Mouse (Mus musculus) testis, adult 2 months (tissue): ENCODE data around the gene Eef1g. TPM values are rescaled to one million over a fixed set of nuclear protein-coding genes. Genes with fewer than 3 reads are reported as not detected.

Experiments
- H3K27ac ChIP-seq: fragments of 200-500 bp; 2 replicates; pipeline ENCODE4 v1.5.1; 2012; ENCODE audit warnings: low read depth, low read length; ENCODE audit not compliant: control insufficient read depth, insufficient read depth
- H3K27me3 ChIP-seq: fragments of 200-500 bp; 2 replicates; pipeline ENCODE4 v1.6.1; 2012; ENCODE audit warnings: mild to moderate bottlenecking, low read length, moderate library complexity; ENCODE audit not compliant: control insufficient read depth, insufficient read depth
- H3K36me3 ChIP-seq: fragments of 200-500 bp; 2 replicates; pipeline ENCODE4 v1.6.1; 2012; ENCODE audit warnings: mild to moderate bottlenecking, low read length; ENCODE audit not compliant: control insufficient read depth, insufficient read depth
- H3K4me1 ChIP-seq: fragments of 200-500 bp; 2 replicates; pipeline ENCODE4 v1.6.1; 2012; ENCODE audit warnings: low read length; ENCODE audit not compliant: control insufficient read depth, insufficient read depth
- H3K4me3 ChIP-seq: fragments of 200-500 bp; 2 replicates; pipeline ENCODE4 v1.5.1; 2012; ENCODE audit warnings: low read depth, mild to moderate bottlenecking, low read length, moderate library complexity, mixed read lengths; ENCODE audit not compliant: control insufficient read depth
- CTCF ChIP-seq: fragments of 200-500 bp; IDR thresholded peaks from 2 replicates; pipeline ENCODE4 v1.5.1; 2012; ENCODE audit warnings: low read depth, mild to moderate bottlenecking, inconsistent platforms, low read length, moderate library complexity; ENCODE audit not compliant: control insufficient read depth, insufficient read depth, insufficient replicate concordance
- POLR2A ChIP-seq: fragments of 200-500 bp; IDR thresholded peaks from 2 replicates; pipeline ENCODE4 v1.6.1; 2012; ENCODE audit warnings: low read depth, mild to moderate bottlenecking, inconsistent platforms, low read length, moderate library complexity; ENCODE audit not compliant: control insufficient read depth
- polyA plus RNA-seq: library from polyadenylated mRNA; depleted of rRNA; stranded (reverse); fragments of >200 nt; gene quantifications from 2 replicates; pipeline ENCODE4 v1.2.3, GENCODE M21; 2012

Gene Eef1g
- polyA plus RNA-seq, 1 experiment, result 506 TPM

GRCm38 (mm10) chr19:8941136-8941514, 25.7 kb upstream of the Eef1g start:
- H3K27ac ChIP-seq, result peak overlapping the region; percentile 74

DNA sequence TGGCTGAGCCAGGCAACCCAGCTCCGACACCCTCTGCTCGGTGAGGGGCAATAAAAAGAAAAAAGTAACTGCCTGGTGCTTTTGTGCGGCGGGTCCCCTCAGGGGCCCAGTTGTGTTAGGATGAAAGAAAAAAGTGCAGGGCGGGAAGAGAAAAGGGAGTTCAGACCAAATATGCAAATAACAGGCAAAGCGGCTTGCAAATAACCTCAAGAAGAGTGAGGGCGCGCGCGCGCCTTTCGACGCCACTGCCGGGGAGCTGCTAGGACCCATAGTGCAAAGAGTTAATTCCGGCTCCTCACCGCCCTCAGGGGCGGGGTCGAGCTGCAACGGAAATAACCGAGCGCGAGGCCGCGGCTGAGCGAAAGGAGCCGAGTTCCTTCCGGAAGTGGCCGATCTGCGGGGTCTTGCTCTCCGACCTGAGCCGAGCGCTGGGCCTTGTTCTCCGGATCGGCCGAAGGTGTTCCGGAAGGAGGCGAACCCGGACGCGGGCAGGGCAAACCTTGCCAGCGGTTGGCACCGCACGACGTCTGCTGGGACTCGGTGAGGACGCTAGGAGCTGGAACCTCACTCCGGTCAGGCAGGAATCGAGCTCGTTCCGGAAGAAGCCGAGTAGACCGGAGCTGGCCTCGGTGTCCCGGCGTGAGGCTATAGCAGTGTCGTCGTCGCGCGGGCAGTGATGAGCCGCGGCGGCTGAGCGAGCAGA, 25.2 kb upstream of the Eef1g start, which contains the start of gene Mta2:
Mta2 (plus strand) TSS at position 361 of the 703 bp plus-strand sequence.
- H3K36me3 ChIP-seq, result peaks cover 4% of the 10 kb centered on the region

More at GRCm38 (mm10) chr19:8941136-8941514, 25.7 kb upstream of the Eef1g start:
- Histone ChIP-seq H3K36me3 (no peaks in the 10 kb centered on the region; the same call in 1 of the 2 replicates), H3K27me3 (no peaks in the 10 kb centered on the region), H3K4me3 (peak overlapping the region; percentile 98), H3K4me1 (peaks cover 15% of the 10 kb centered on the region)
- TF ChIP-seq CTCF (no peak), POLR2A (no peak)

GRCm38 (mm10) chr19:8942276-8942964, 24.4 kb upstream of the Eef1g start:
- Histone ChIP-seq H3K36me3 (peaks cover 7% of the 10 kb centered on the region), H3K4me3 (peak overlapping the region; percentile 98), H3K27me3 (no peaks in the 10 kb centered on the region), H3K27ac (peak overlapping the region; percentile 99), H3K4me1 (peaks cover 15% of the 10 kb centered on the region)
- TF ChIP-seq CTCF (no peak), POLR2A (no peak)

More for the DNA sequence above, 25.2 kb upstream of the Eef1g start, which contains the start of gene Mta2:
- TF ChIP-seq POLR2A (peak; percentile 72), CTCF (no peak)
- Histone ChIP-seq H3K27ac (peak within 1 kb of the TSS; percentile 99), H3K4me3 (peak within 1 kb of the TSS; percentile 98), H3K27me3 (no peaks in the 10 kb centered on the region), H3K4me1 (peaks cover 15% of the 10 kb centered on the region)

DNA sequence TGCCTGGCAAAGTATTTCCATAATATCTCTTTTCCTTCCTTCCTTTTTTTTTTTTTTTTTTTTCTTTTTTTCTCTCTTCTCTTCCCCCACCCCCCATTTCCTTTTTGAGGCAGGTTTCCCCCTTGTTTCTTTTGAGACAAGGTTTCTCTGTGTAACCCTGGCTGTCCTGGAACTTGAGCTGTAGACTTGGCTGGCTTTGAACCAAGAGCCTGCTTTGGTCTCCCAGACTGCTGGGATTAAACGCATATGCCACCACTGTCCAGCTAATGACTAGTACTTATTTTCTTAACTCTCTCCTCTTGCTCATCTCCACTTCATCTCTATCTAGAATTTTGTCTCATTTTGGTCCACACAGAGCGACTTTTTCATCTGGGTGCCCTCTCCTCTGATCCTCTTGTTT, 23.8 kb upstream of the Eef1g start:
- peaks cover 9% of the 10 kb centered on the region for H3K36me3 ChIP-seq
- no peak for TF ChIP-seq CTCF
- no peak for TF ChIP-seq POLR2A
- H3K27ac ChIP-seq, result no peak overlapping the region
- peaks cover 15% of the 10 kb centered on the region for H3K4me1 ChIP-seq
- H3K4me3 ChIP-seq, result peak overlapping the region; percentile 98
- H3K27me3 ChIP-seq, result no peaks in the 10 kb centered on the region

DNA sequence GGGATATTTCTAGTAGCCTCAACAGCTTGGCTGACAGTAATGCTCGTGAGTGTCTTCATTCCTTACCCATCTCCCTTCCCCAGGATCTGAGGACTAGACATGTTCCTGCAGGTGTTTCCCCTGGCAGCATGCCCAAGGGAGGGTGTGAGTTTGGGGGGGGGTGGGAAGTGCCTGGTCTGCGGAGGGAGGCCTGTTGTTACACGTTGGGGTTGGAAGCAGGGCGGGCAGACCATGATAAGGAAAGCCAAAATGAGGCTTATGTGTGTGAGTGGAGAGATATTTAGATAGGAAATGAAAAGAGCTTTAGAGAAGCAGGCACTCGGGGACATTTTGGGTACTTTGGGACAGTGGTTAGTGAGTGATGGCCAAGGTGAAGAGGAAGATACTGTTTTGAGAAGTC, 22.8 kb upstream of the Eef1g start:
- H3K27ac ChIP-seq, result no peak overlapping the region

DNA sequence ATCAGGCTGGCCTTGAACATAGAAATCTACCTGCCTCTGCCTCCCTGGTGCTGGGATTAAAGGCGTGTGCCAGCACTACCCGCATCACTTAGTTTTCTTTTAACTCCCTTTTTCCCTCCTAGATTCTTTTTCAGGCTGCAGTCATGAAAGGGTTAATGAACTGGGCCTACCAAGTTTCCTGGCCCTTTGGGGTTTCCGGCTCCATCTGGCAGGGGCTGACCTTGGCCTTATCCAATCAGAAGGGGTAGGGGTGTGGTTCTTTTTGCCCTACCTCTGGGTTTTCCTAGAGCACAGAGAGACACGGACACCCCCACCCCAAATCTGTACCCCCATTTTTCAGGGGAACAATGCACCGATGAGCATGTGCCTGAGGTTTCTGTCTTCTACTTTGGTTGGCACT, 22.1 kb upstream of the Eef1g start:
- Histone ChIP-seq H3K27me3 (no peaks in the 10 kb centered on the region), H3K36me3 (peaks cover 14% of the 10 kb centered on the region), H3K4me3 (no peak overlapping the region), H3K4me1 (peaks cover 15% of the 10 kb centered on the region), H3K27ac (no peak overlapping the region)
- TF ChIP-seq POLR2A (no peak), CTCF (no peak)

More for the DNA sequence above, 22.8 kb upstream of the Eef1g start:
- Histone ChIP-seq H3K36me3 (peaks cover 11% of the 10 kb centered on the region), H3K4me3 (no peak overlapping the region), H3K4me1 (peaks cover 15% of the 10 kb centered on the region), H3K27me3 (no peaks in the 10 kb centered on the region)
- TF ChIP-seq POLR2A (no peak), CTCF (no peak)

DNA sequence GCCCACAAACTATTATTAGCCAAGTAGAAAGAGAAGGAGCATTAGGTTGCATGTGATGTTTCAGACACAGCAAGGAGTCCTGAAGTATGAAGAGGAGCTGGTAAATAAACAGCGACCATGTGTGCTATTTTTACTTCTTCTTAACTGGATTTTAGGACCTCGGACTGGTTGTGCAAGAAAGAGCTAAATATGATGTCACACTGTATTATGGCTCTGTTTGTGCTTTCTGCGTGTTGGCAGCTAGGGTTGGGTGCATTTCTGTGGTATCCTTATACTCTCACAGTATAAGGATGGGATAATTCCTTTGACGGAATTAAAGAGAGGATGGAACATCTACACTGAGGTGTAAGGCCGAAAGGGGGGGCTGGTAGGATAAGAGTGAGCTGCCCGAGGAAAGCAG, 21.6 kb upstream of the Eef1g start:
- Histone ChIP-seq H3K36me3 (peaks cover 14% of the 10 kb centered on the region), H3K4me1 (peaks cover 13% of the 10 kb centered on the region), H3K27me3 (no peaks in the 10 kb centered on the region), H3K27ac (no peak overlapping the region), H3K4me3 (no peak overlapping the region)
- no peak for TF ChIP-seq CTCF
- no peak for TF ChIP-seq POLR2A

GRCm38 (mm10) chr19:8946929-8947328, 19.9 kb upstream of the Eef1g start:
- Histone ChIP-seq H3K4me1 (no peaks in the 10 kb centered on the region; the same call in 1 of the 2 replicates), H3K4me3 (no peak overlapping the region), H3K27me3 (no peaks in the 10 kb centered on the region), H3K27ac (no peak overlapping the region), H3K36me3 (peaks cover 16% of the 10 kb centered on the region)
- TF ChIP-seq CTCF, result no peak
- TF ChIP-seq POLR2A, result no peak
